Mouse (Mus musculus): ENCODE measurements at regions not wholly inside any gene's neighbourhood (a gene's known extent, or its start where the extent isn't known, plus 50 kb on each side); places are given as distances from the start of the nearest gene placed in this dataset.

- no peaks in the 10 kb centered on the region for H3K36me3 ChIP-seq (ENCODE audit: control insufficient read depth, insufficient read depth)
- no peaks in the 10 kb centered on the region for H3K4me1 ChIP-seq (replicated peaks; ENCODE audit: control insufficient read depth, insufficient read depth, low read length)
- no peak overlapping the region for H3K27ac ChIP-seq (ENCODE audit: low read depth, low read length)
- H3K27me3 ChIP-seq (replicated peaks; ENCODE audit: control insufficient read depth, insufficient read depth, low read length): no peaks in the 10 kb centered on the region
- ATAC-seq: peak; percentile 25; the same call in 1 of the 2 replicates
- no peaks in the 10 kb centered on the region for H3K9me3 ChIP-seq (ENCODE audit: control insufficient read depth)
- WGBS: 46% methylated on average over 2 of the region's 3 CpGs
- no peak overlapping the region for H3K9ac ChIP-seq (ENCODE audit: low read depth, low read length)
- no peak for TF ChIP-seq CTCF (IDR thresholded peaks at IDR 0.05; ENCODE audit: low read depth)
- H3K4me3 ChIP-seq (ENCODE audit: low read depth, low read length): no peak overlapping the region
- H3K4me2 ChIP-seq (replicated peaks; ENCODE audit: low read depth): no peak overlapping the region
These were observed 204.8 kb downstream of the 4933412E24Rik start for GRCm38 (mm10) chr15:59811566-59811965.

GRCm38 (mm10) chr15:59809361-59809760 is 207.1 kb downstream of the 4933412E24Rik start:
- no peak for TF ChIP-seq CTCF (IDR thresholded peaks at IDR 0.05; ENCODE audit: low read depth)
- H3K4me2 ChIP-seq (replicated peaks; ENCODE audit: low read depth): no peak overlapping the region
- H3K36me3 ChIP-seq (ENCODE audit: control insufficient read depth, insufficient read depth): no peaks in the 10 kb centered on the region
- H3K27ac ChIP-seq (ENCODE audit: low read depth, low read length): no peak overlapping the region
- H3K4me1 ChIP-seq (replicated peaks; ENCODE audit: control insufficient read depth, insufficient read depth, low read length): no peaks in the 10 kb centered on the region
- no peaks in the 10 kb centered on the region for H3K27me3 ChIP-seq (replicated peaks; ENCODE audit: control insufficient read depth, insufficient read depth, low read length)
- ATAC-seq: no peak
- H3K9me3 ChIP-seq (ENCODE audit: control insufficient read depth): no peaks in the 10 kb centered on the region
- 92% methylated on average over 6 of the region's 6 CpGs for WGBS
- H3K4me3 ChIP-seq (ENCODE audit: low read depth, low read length): no peak overlapping the region
- no peak overlapping the region for H3K9ac ChIP-seq (ENCODE audit: low read depth, low read length)

GRCm38 (mm10) chr15:59807723-59808122 is 208.7 kb downstream of the 4933412E24Rik start:
- TF ChIP-seq CTCF (IDR thresholded peaks at IDR 0.05; ENCODE audit: low read depth): no peak
- no peaks in the 10 kb centered on the region for H3K27me3 ChIP-seq (replicated peaks; ENCODE audit: control insufficient read depth, insufficient read depth, low read length)
- no peaks in the 10 kb centered on the region for H3K9me3 ChIP-seq (ENCODE audit: control insufficient read depth)
- no peak overlapping the region for H3K27ac ChIP-seq (ENCODE audit: low read depth, low read length)
- WGBS: 91% methylated on average over 6 of the region's 6 CpGs
- ATAC-seq: no peak
- no peaks in the 10 kb centered on the region for H3K36me3 ChIP-seq (ENCODE audit: control insufficient read depth, insufficient read depth)
- no peak overlapping the region for H3K4me3 ChIP-seq (ENCODE audit: low read depth, low read length)
- no peaks in the 10 kb centered on the region for H3K4me1 ChIP-seq (replicated peaks; ENCODE audit: control insufficient read depth, insufficient read depth, low read length)
- H3K4me2 ChIP-seq (replicated peaks; ENCODE audit: low read depth): no peak overlapping the region
- H3K9ac ChIP-seq (ENCODE audit: low read depth, low read length): no peak overlapping the region

- H3K4me3 ChIP-seq (ENCODE audit: low read depth, low read length): no peak overlapping the region
- no peak overlapping the region for H3K4me2 ChIP-seq (replicated peaks; ENCODE audit: low read depth)
- no peaks in the 10 kb centered on the region for H3K27me3 ChIP-seq (replicated peaks; ENCODE audit: control insufficient read depth, insufficient read depth, low read length)
- H3K27ac ChIP-seq (ENCODE audit: low read depth, low read length): no peak overlapping the region
- H3K9ac ChIP-seq (ENCODE audit: low read depth, low read length): no peak overlapping the region
- WGBS: 87% methylated on average over 2 of the region's 2 CpGs
- TF ChIP-seq CTCF (IDR thresholded peaks at IDR 0.05; ENCODE audit: low read depth): peak; percentile 2; the same call in 1 of the 2 replicates
- no peaks in the 10 kb centered on the region for H3K9me3 ChIP-seq (ENCODE audit: control insufficient read depth)
- no peaks in the 10 kb centered on the region for H3K36me3 ChIP-seq (ENCODE audit: control insufficient read depth, insufficient read depth)
- no peak for ATAC-seq
- H3K4me1 ChIP-seq (replicated peaks; ENCODE audit: control insufficient read depth, insufficient read depth, low read length): no peaks in the 10 kb centered on the region
These were observed 210.6 kb downstream of the 4933412E24Rik start for GRCm38 (mm10) chr15:59805771-59806170.

GRCm38 (mm10) chr15:59804821-59805220 is 211.6 kb downstream of the 4933412E24Rik start:
- Histone ChIP-seq H3K27me3 (replicated peaks; ENCODE audit: control insufficient read depth, insufficient read depth, low read length) (no peaks in the 10 kb centered on the region), H3K9ac (ENCODE audit: low read depth, low read length) (no peak overlapping the region), H3K4me1 (replicated peaks; ENCODE audit: control insufficient read depth, insufficient read depth, low read length) (no peaks in the 10 kb centered on the region), H3K9me3 (ENCODE audit: control insufficient read depth) (no peaks in the 10 kb centered on the region), H3K27ac (ENCODE audit: low read depth, low read length) (no peak overlapping the region), H3K4me3 (ENCODE audit: low read depth, low read length) (no peak overlapping the region), H3K36me3 (ENCODE audit: control insufficient read depth, insufficient read depth) (no peaks in the 10 kb centered on the region), H3K4me2 (replicated peaks; ENCODE audit: low read depth) (no peak overlapping the region)
- ATAC-seq: no peak
- TF ChIP-seq CTCF (IDR thresholded peaks at IDR 0.05; ENCODE audit: low read depth): no peak
- WGBS: 83% methylated on average over 2 of the region's 2 CpGs

- H3K27ac ChIP-seq (ENCODE audit: low read depth, low read length): no peak overlapping the region
- H3K4me1 ChIP-seq (replicated peaks; ENCODE audit: control insufficient read depth, insufficient read depth, low read length): no peaks in the 10 kb centered on the region
- no peak for ATAC-seq
- H3K4me2 ChIP-seq (replicated peaks; ENCODE audit: low read depth): no peak overlapping the region
- no peaks in the 10 kb centered on the region for H3K36me3 ChIP-seq (ENCODE audit: control insufficient read depth, insufficient read depth)
- TF ChIP-seq CTCF (IDR thresholded peaks at IDR 0.05; ENCODE audit: low read depth): no peak
- no peak overlapping the region for H3K9ac ChIP-seq (ENCODE audit: low read depth, low read length)
- H3K9me3 ChIP-seq (ENCODE audit: control insufficient read depth): no peaks in the 10 kb centered on the region
- H3K27me3 ChIP-seq (replicated peaks; ENCODE audit: control insufficient read depth, insufficient read depth, low read length): no peaks in the 10 kb centered on the region
- 91% methylated on average over 7 of the region's 7 CpGs for WGBS
- no peak overlapping the region for H3K4me3 ChIP-seq (ENCODE audit: low read depth, low read length)
These were observed 212.0 kb downstream of the 4933412E24Rik start for GRCm38 (mm10) chr15:59804394-59804793.

- Histone ChIP-seq H3K9ac (ENCODE audit: low read depth, low read length) (no peak overlapping the region), H3K4me1 (replicated peaks; ENCODE audit: control insufficient read depth, insufficient read depth, low read length) (peaks cover 6% of the 10 kb centered on the region; the same call in 1 of the 2 replicates), H3K4me3 (ENCODE audit: low read depth, low read length) (no peak overlapping the region), H3K4me2 (replicated peaks; ENCODE audit: low read depth) (no peak overlapping the region), H3K36me3 (ENCODE audit: control insufficient read depth, insufficient read depth) (no peaks in the 10 kb centered on the region), H3K27ac (ENCODE audit: low read depth, low read length) (no peak overlapping the region), H3K9me3 (ENCODE audit: control insufficient read depth) (no peaks in the 10 kb centered on the region), H3K27me3 (replicated peaks; ENCODE audit: control insufficient read depth, insufficient read depth, low read length) (no peaks in the 10 kb centered on the region)
- no peak for TF ChIP-seq CTCF (IDR thresholded peaks at IDR 0.05; ENCODE audit: low read depth)
- WGBS: 86% methylated on average over 6 of the region's 7 CpGs
- ATAC-seq: no peak
These were observed 214.1 kb downstream of the 4933412E24Rik start for GRCm38 (mm10) chr15:59802276-59802675.
